Mouse (Mus musculus) olfactory bulb, adult 2 months (tissue): ENCODE measurements at regions not wholly inside any gene's neighbourhood (a gene's known extent, or its start where the extent isn't known, plus 50 kb on each side); places are given as distances from the start of the nearest gene placed in this dataset.

Experiments
- H3K27ac ChIP-seq: fragments of 200-500 bp; 2 replicates; pipeline ENCODE4 v1.5.1; 2012; ENCODE audit warnings: low read depth, low read length; ENCODE audit not compliant: insufficient read depth
- H3K4me1 ChIP-seq: fragments of 200-500 bp; 2 replicates; pipeline ENCODE4 v1.6.1; 2012; ENCODE audit warnings: low read length; ENCODE audit not compliant: control insufficient read depth, insufficient read depth
- H3K4me3 ChIP-seq: fragments of 200-500 bp; 2 replicates; pipeline ENCODE4 v1.5.1; 2012; ENCODE audit warnings: mild to moderate bottlenecking, low read depth, low read length, moderate library complexity; ENCODE audit not compliant: insufficient read depth
- CTCF ChIP-seq: fragments of 200-500 bp; IDR thresholded peaks from 2 replicates; pipeline ENCODE4 v1.5.1; 2012; ENCODE audit warnings: low read depth, mild to moderate bottlenecking, low read length, moderate library complexity; ENCODE audit not compliant: insufficient read depth
- POLR2A ChIP-seq: fragments of 200-500 bp; IDR thresholded peaks from 2 replicates; pipeline ENCODE4 v1.6.1; 2012; ENCODE audit warnings: mild to moderate bottlenecking, low read depth, low read length, moderate library complexity; ENCODE audit not compliant: insufficient read depth
- WGBS: fragments of 180-500 bp; shearing (Covaris S2); methylation state at CpG from one replicate; pipeline ENCODE4 v1.1.7; 2018; 5-methylcytosine and 5-hydroxymethylcytosine counted together

GRCm38 (mm10) chr15:93705651-93706050, 110.0 kb upstream of the Prickle1 start:
- Histone ChIP-seq H3K4me1 (peaks cover 6% of the 10 kb centered on the region; the same call in 1 of the 2 replicates), H3K27ac (no peak overlapping the region), H3K4me3 (no peak overlapping the region)
- 94% methylated on average over 4 of the region's 4 CpGs for WGBS
- TF ChIP-seq CTCF (no peak), POLR2A (no peak)

DNA sequence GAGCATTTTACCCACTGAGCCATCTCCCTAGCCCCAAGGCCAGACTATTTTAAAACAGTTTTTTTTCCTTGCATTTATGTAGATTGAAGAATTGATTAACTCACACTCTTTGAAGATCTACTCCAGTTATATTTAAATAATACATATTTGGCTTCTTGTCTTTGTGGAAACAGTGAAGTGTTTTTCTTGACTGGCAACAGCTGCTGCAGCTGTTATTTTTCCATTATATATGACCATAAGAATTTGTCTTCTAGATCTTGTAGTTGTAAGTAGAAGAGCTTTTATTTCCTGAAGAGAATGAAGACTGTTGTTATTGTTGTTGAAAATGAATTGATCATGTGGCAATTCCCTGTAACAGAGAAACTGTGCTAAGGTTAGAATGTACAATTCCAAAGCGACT, 109.4 kb upstream of the Prickle1 start:
- Histone ChIP-seq H3K4me1 (peaks cover 4% of the 10 kb centered on the region; the same call in 1 of the 2 replicates), H3K27ac (no peak overlapping the region), H3K4me3 (no peak overlapping the region)
- TF ChIP-seq CTCF (no peak), POLR2A (no peak)
- WGBS, result 90% methylated on average over 1 of the region's 1 CpGs

DNA sequence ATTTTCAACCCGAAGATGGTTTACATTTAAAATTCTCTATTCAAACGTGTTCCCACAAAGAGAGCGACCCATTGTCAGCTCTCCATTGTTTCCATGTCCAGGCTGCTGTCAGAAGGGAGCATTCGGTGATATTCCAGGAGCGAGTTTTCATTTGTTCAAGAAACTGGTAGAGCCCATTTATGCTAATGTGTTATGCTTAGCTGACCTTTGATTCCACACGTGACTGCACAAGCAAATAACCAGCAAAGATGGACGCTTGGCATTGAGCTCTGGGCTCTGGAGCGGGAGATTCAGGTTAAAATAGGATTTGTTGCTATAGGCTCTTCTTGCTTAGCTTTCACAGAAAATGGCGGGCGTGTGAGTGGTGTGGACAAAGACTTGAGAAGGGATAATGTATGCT, 105.3 kb upstream of the Prickle1 start:
- Histone ChIP-seq H3K4me3 (no peak overlapping the region), H3K4me1 (peaks cover 4% of the 10 kb centered on the region), H3K27ac (no peak overlapping the region)
- WGBS, result 72% methylated on average over 10 of the region's 10 CpGs
- TF ChIP-seq CTCF (no peak), POLR2A (no peak)

DNA sequence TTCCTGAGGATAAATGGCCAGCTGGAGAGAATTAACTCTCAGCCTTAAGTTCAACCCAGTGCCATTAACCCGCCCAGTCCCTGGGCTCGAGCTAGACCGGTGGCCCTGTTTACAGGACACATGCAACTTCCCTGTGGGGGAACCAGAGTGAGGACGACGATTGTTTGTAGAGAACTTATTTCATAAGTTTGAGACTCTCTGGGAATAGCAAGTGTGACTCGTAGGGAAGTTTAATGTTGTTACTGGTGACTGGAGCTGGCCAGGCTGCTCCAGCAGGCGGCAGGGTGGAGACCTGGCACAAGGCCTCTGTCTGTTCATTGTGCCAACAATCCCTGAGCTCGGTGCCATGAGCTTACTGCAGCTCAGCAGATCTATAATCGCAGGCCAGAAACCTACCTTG, 104.3 kb upstream of the Prickle1 start:
- no peak for TF ChIP-seq CTCF
- no peak for TF ChIP-seq POLR2A
- peaks cover 4% of the 10 kb centered on the region for H3K4me1 ChIP-seq
- H3K27ac ChIP-seq, result no peak overlapping the region
- no peak overlapping the region for H3K4me3 ChIP-seq
- WGBS, result 64% methylated on average over 9 of the region's 9 CpGs

- peaks cover 4% of the 10 kb centered on the region for H3K4me1 ChIP-seq
- TF ChIP-seq POLR2A, result no peak
- H3K4me3 ChIP-seq, result no peak overlapping the region
- no peak overlapping the region for H3K27ac ChIP-seq
- WGBS, result 29% methylated on average over 10 of the region's 10 CpGs
Measured at GRCm38 (mm10) chr15:93698182-93698822, 102.6 kb upstream of the Prickle1 start.

- no peak overlapping the region for H3K4me3 ChIP-seq
- peaks cover 9% of the 10 kb centered on the region for H3K4me1 ChIP-seq
- peak overlapping the region; percentile 40 for H3K27ac ChIP-seq
- TF ChIP-seq POLR2A, result no peak
- TF ChIP-seq CTCF, result no peak
- 41% methylated on average over 6 of the region's 6 CpGs for WGBS
Measured at GRCm38 (mm10) chr15:93690717-93691116, 95.0 kb upstream of the Prickle1 start.

- WGBS, result 28% methylated on average over 10 of the region's 10 CpGs
- Histone ChIP-seq H3K4me3 (no peak overlapping the region), H3K27ac (peak overlapping the region; percentile 85)
Measured at GRCm38 (mm10) chr15:93690011-93690410, 94.3 kb upstream of the Prickle1 start.

GRCm38 (mm10) chr15:93686385-93686784, 90.7 kb upstream of the Prickle1 start:
- Histone ChIP-seq H3K4me1 (peaks cover 12% of the 10 kb centered on the region), H3K4me3 (no peak overlapping the region), H3K27ac (no peak overlapping the region)
- TF ChIP-seq CTCF (no peak), POLR2A (no peak)
- 44% methylated on average over 9 of the region's 9 CpGs for WGBS

More at GRCm38 (mm10) chr15:93690011-93690410, 94.3 kb upstream of the Prickle1 start:
- peaks cover 9% of the 10 kb centered on the region for H3K4me1 ChIP-seq
- TF ChIP-seq CTCF, result no peak

- no peak overlapping the region for H3K27ac ChIP-seq
- H3K4me3 ChIP-seq, result no peak overlapping the region
- TF ChIP-seq POLR2A (no peak), CTCF (no peak)
- WGBS, result 23% methylated on average over 4 of the region's 4 CpGs
- H3K4me1 ChIP-seq, result peaks cover 9% of the 10 kb centered on the region
Measured at GRCm38 (mm10) chr15:93681602-93682001, 85.9 kb upstream of the Prickle1 start.

DNA sequence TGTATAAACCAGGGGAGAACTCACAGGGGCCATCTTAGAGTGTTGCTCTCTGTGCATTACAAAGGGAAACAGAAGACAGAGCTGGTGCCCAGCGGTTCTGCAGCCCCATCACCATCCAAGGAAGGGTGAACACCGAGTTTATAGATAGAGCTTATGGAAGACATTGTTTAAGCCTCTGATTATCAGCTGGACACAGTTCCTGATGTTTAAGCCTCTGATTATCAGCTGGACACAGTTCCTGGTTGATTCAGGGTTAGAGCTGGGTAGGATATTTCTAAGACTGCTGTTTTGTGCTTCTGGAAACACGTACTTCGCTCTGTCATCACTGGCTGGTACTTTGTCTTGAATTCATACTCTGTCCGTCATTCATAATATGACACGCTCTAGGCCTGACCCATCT, 79.9 kb upstream of the Prickle1 start:
- Histone ChIP-seq H3K4me1 (no peaks in the 10 kb centered on the region), H3K4me3 (no peak overlapping the region), H3K27ac (no peak overlapping the region)
- WGBS, result 97% methylated on average over 6 of the region's 6 CpGs
- TF ChIP-seq POLR2A (no peak), CTCF (no peak)
